Mouse (Mus musculus) right cerebral cortex, postnatal 14 days (tissue): ENCODE measurements around the gene Chrm5.
"Not testable (repeated sequence)": the region's sequence is repeated elsewhere in the genome, so short reads cannot be mapped to it uniquely, and the experiment has no call there.

Experiments
- DNase-seq: peaks from one replicate; pipeline ENCODE4 v3.0.0; 2022

Gene Chrm5

GRCm38 (mm10) chr2:112476554-112476953, 4.0 kb downstream of the Chrm5 start:
- no peak for DNase-seq

GRCm38 (mm10) chr2:112474997-112475724, 5.4 kb downstream of the Chrm5 start:
- no peak for DNase-seq

GRCm38 (mm10) chr2:112472076-112472475, 8.5 kb downstream of the Chrm5 start:
- DNase-seq, result no peak

- DNase-seq, result no peak
Observed at GRCm38 (mm10) chr2:112470961-112471381, 9.6 kb downstream of the Chrm5 start.

GRCm38 (mm10) chr2:112469542-112469941, 11.0 kb downstream of the Chrm5 start:
- no peak for DNase-seq

GRCm38 (mm10) chr2:112460557-112460956, 20.0 kb downstream of the Chrm5 start:
- DNase-seq, result no peak

GRCm38 (mm10) chr2:112454862-112455564, 25.6 kb downstream of the Chrm5 start, which contains the start of gene Emc7:
Gene Emc7 (plus strand): TSS chr2:112454997.
- peak; percentile 98 for DNase-seq

- no peak for DNase-seq
Observed at GRCm38 (mm10) chr2:112454125-112454861, 26.3 kb downstream of the Chrm5 start.

- not testable (repeated sequence) for DNase-seq
Observed at GRCm38 (mm10) chr2:112452513-112452912, 28.1 kb downstream of the Chrm5 start.

- no peak for DNase-seq
Observed at GRCm38 (mm10) chr2:112449597-112450296, 30.8 kb downstream of the Chrm5 start.

- DNase-seq, result no peak
Observed at GRCm38 (mm10) chr2:112448510-112449059, 32.0 kb downstream of the Chrm5 start.

GRCm38 (mm10) chr2:112448046-112448445, 32.5 kb downstream of the Chrm5 start:
- DNase-seq, result not testable (repeated sequence)

- no peak for DNase-seq
Observed at GRCm38 (mm10) chr2:112445511-112445910, 35.1 kb downstream of the Chrm5 start.

- DNase-seq, result no peak
Observed at GRCm38 (mm10) chr2:112443491-112443890, 37.1 kb downstream of the Chrm5 start.

- no peak for DNase-seq
Observed at GRCm38 (mm10) chr2:112437589-112437988, 43.0 kb downstream of the Chrm5 start.

GRCm38 (mm10) chr2:112436292-112436691, 44.3 kb downstream of the Chrm5 start:
- DNase-seq, result no peak

- no peak for DNase-seq
Observed at GRCm38 (mm10) chr2:112433359-112433758, 47.2 kb downstream of the Chrm5 start.

- DNase-seq, result no peak
Observed at GRCm38 (mm10) chr2:112432523-112432922, 48.0 kb downstream of the Chrm5 start.

GRCm38 (mm10) chr2:112430403-112430802, 50.2 kb downstream of the Chrm5 start:
- DNase-seq, result no peak

- DNase-seq, result no peak
Observed at GRCm38 (mm10) chr2:112429665-112430064, 50.9 kb downstream of the Chrm5 start.
